Mouse (Mus musculus) lung, embryonic 14.5 days (tissue): ENCODE results near the gene Ntmt1. TPM values are rescaled to one million over a fixed set of nuclear protein-coding genes. Genes with fewer than 3 reads are reported as not detected.
A peak's percentile ranks its signal among the peaks of the same experiment; 100 is the strongest.

ENCODE experiments used
- ATAC-seq: fragments of 200-750 bp; cut with Nextera tagmentation; 2 replicates; pipeline ENCODE4 v1.8.0; 2017; ENCODE audit warnings: mild to moderate bottlenecking, moderate TSS enrichment, moderate library complexity; ENCODE audit not compliant: insufficient read depth
- DNase-seq: peaks from one replicate; pipeline ENCODE4 v3.0.0-alpha.2; 2015
- H3K27ac ChIP-seq: fragments of 300-500 bp; sonication (generic); 2 replicates; pipeline ENCODE4 v1.5.1; 2014; ENCODE audit warnings: low read depth, mild to moderate bottlenecking, moderate library complexity
- H3K27me3 ChIP-seq: fragments of 300-500 bp; sonication (generic); 2 replicates; pipeline ENCODE4 v1.6.1; 2014; ENCODE audit warnings: low read length, control low read depth; ENCODE audit not compliant: insufficient read depth
- H3K36me3 ChIP-seq: fragments of 300-500 bp; sonication (generic); 2 replicates; pipeline ENCODE4 v1.6.1; 2014; ENCODE audit warnings: control low read depth; ENCODE audit not compliant: insufficient read depth
- H3K4me1 ChIP-seq: fragments of 300-500 bp; sonication (generic); 2 replicates; pipeline ENCODE4 v1.6.1; 2014; ENCODE audit warnings: antibody characterized with exemption, control low read depth; ENCODE audit not compliant: insufficient read depth
- H3K4me2 ChIP-seq: fragments of 300-500 bp; sonication (generic); 2 replicates; pipeline ENCODE4 v1.6.1; 2014; ENCODE audit warnings: mild to moderate bottlenecking
- H3K4me3 ChIP-seq: fragments of 300-500 bp; sonication (generic); 2 replicates; pipeline ENCODE4 v1.5.1; 2014; ENCODE audit warnings: low read depth, low read length
- H3K9ac ChIP-seq: fragments of 300-500 bp; sonication (generic); 2 replicates; pipeline ENCODE4 v1.6.1; 2014
- H3K9me3 ChIP-seq: fragments of 300-500 bp; sonication (generic); 2 replicates; pipeline ENCODE4 v1.6.1; 2016; ENCODE audit warnings: low read depth, low read length, control low read depth
- CTCF ChIP-seq: IDR thresholded peaks from 2 replicates; pipeline ENCODE4 v1.5.1; 2016; ENCODE audit warnings: antibody characterized with exemption, low read depth
- WGBS: fragments of 180-500 bp; shearing (Covaris S2); extraction: QIAGEN DNeasy Blood & Tissue Kit; methylation state at CpG from one replicate; pipeline ENCODE4 v1.1.7; 2014; 5-methylcytosine and 5-hydroxymethylcytosine counted together
- polyA plus RNA-seq: library from polyadenylated mRNA; unstranded; fragments of >200 nt; fragmentation: Nextera tagmentation; extraction: Ambion mirVana; gene quantifications from 2 replicates; pipeline ENCODE4 v1.2.1, GENCODE M21; 2014

Gene Ntmt1
- polyA plus RNA-seq, 1 experiment from 2014 or later, result 96.0 TPM

GRCm38 (mm10) chr2:30796382-30796781, 11.2 kb upstream of the Ntmt1 start:
- DNase-seq, result peak; percentile 96
- H3K4me3 ChIP-seq, result 0 out of 2 replicates have a peak overlapping the region, but pooled peaks have one; percentile 8
- H3K27ac ChIP-seq, result peak overlapping the region; percentile 3; the same call in 1 of the 2 replicates
- 0 out of 2 replicates have a peak, but pooled peaks cover 5% of the 10 kb centered on the region for H3K4me1 ChIP-seq
- TF ChIP-seq CTCF, result 0 out of 2 replicates have a peak, but pooled peaks have one; percentile 1
- peaks cover 9% of the 10 kb centered on the region for H3K27me3 ChIP-seq
- no peaks in the 10 kb centered on the region for H3K36me3 ChIP-seq
- 5% methylated on average over 11 of the region's 11 CpGs for WGBS
- peak overlapping the region; percentile 51 for H3K4me2 ChIP-seq
- no peaks in the 10 kb centered on the region for H3K9me3 ChIP-seq
- no peak overlapping the region for H3K9ac ChIP-seq
- peak; percentile 65 for ATAC-seq

- Histone ChIP-seq H3K4me2 (no peak overlapping the region), H3K9ac (no peak overlapping the region), H3K27ac (no peak overlapping the region), H3K4me3 (no peak overlapping the region), H3K36me3 (no peaks in the 10 kb centered on the region), H3K9me3 (no peaks in the 10 kb centered on the region), H3K4me1 (0 out of 2 replicates have a peak, but pooled peaks cover 5% of the 10 kb centered on the region), H3K27me3 (peaks cover 18% of the 10 kb centered on the region)
- no peak for TF ChIP-seq CTCF
- WGBS, result 58% methylated on average over 3 of the region's 3 CpGs
- DNase-seq, result no peak
- no peak for ATAC-seq
These were observed 8.2 kb upstream of the Ntmt1 start for GRCm38 (mm10) chr2:30799456-30799855.

- no peak for ATAC-seq
- H3K9me3 ChIP-seq, result no peaks in the 10 kb centered on the region
- WGBS, result 38% methylated on average over 7 of the region's 7 CpGs
- H3K9ac ChIP-seq, result peak overlapping the region; percentile 67
- peaks cover 18% of the 10 kb centered on the region for H3K27me3 ChIP-seq
- peak overlapping the region; percentile 48 for H3K4me3 ChIP-seq
- TF ChIP-seq CTCF, result no peak
- no peak overlapping the region for H3K27ac ChIP-seq
- H3K36me3 ChIP-seq, result no peaks in the 10 kb centered on the region
- DNase-seq, result no peak
- 0 out of 2 replicates have a peak, but pooled peaks cover 5% of the 10 kb centered on the region for H3K4me1 ChIP-seq
- peak overlapping the region; percentile 97 for H3K4me2 ChIP-seq
These were observed 7.0 kb upstream of the Ntmt1 start for GRCm38 (mm10) chr2:30800671-30801066.

GRCm38 (mm10) chr2:30801067-30801852, 6.4 kb upstream of the Ntmt1 start:
- no peak for TF ChIP-seq CTCF
- ATAC-seq (peak; percentile 70), DNase-seq (peak; percentile 65)
- Histone ChIP-seq H3K27ac (peak overlapping the region; percentile 48; the same call in 1 of the 2 replicates), H3K9ac (peak overlapping the region; percentile 67), H3K4me1 (0 out of 2 replicates have a peak, but pooled peaks cover 5% of the 10 kb centered on the region), H3K4me2 (peak overlapping the region; percentile 97), H3K9me3 (no peaks in the 10 kb centered on the region), H3K27me3 (peaks cover 18% of the 10 kb centered on the region), H3K4me3 (peak overlapping the region; percentile 48), H3K36me3 (no peaks in the 10 kb centered on the region)
- 1% methylated on average over 74 of the region's 77 CpGs for WGBS

DNA sequence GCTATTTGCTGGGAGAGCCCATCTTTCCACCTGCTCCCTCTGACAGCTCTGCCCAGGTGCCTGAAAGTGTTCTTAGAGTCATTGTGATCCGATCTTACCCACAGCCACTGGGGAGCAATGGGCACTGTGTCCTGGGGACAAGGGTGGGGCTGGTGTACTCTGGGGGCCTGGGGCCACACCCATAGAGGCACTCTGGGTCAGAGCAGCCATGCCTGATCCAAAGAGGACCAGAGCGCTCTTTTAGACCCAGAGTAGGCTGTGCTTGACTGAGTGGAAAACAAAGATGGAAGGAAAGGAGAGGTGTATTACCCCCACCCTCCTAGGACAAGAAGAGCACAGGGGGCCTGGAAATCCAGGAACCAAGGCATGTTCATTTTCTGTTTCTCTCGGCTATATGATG, 4.0 kb upstream of the Ntmt1 start, which contains the start of gene 1700001O22Rik:
1700001O22Rik (minus strand) TSS at position 58 of the 400 bp plus-strand sequence.
- TF ChIP-seq CTCF, result no peak
- no peaks in the 10 kb centered on the region for H3K9me3 ChIP-seq
- no peak within 1 kb of the TSS for H3K9ac ChIP-seq
- H3K4me2 ChIP-seq, result no peak within 1 kb of the TSS
- H3K4me3 ChIP-seq, result no peak within 1 kb of the TSS
- peaks cover 18% of the 10 kb centered on the region for H3K27me3 ChIP-seq
- H3K36me3 ChIP-seq, result no peaks in the 10 kb centered on the region
- ATAC-seq (no peak), DNase-seq (no peak)
- H3K4me1 ChIP-seq, result peaks cover 3% of the 10 kb centered on the region; the same call in 1 of the 2 replicates
- WGBS, result 83% methylated on average over 3 of the region's 3 CpGs
- no peak within 1 kb of the TSS for H3K27ac ChIP-seq

DNA sequence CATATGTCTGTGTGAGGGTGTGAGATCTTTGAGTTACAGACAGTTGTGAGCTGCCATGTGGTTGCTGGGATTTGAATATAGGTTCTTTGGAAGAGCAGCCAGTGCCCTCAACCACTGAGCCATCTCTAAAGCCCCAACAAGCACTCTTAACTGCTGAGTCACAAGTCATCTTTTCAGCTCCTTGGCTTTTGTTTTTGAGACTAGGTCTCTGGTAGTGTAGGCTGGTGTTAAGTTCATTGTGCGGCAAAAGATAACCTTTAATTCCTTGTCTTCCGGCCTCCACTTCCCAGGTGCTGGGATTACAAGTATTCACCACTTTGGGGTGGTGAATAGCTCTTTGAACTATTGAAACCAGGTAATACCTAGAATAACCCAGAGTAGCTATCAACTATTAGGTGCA, 1.6 kb upstream of the Ntmt1 start:
- ATAC-seq, result no peak
- H3K36me3 ChIP-seq, result peaks cover 6% of the 10 kb centered on the region; the same call in 1 of the 2 replicates

GRCm38 (mm10) chr2:30807147-30807647, 429 bp upstream of the Ntmt1 start:
- Histone ChIP-seq H3K9me3 (no peaks in the 10 kb centered on the region), H3K4me2 (peak overlapping the region; percentile 97), H3K4me1 (peaks cover 6% of the 10 kb centered on the region; the same call in 1 of the 2 replicates), H3K27me3 (peaks cover under 1% of the 10 kb centered on the region; the same call in 1 of the 2 replicates), H3K9ac (peak overlapping the region; percentile 60), H3K4me3 (peak overlapping the region; percentile 87), H3K27ac (peak overlapping the region; percentile 68), H3K36me3 (peaks cover 9% of the 10 kb centered on the region; the same call in 1 of the 2 replicates)
- peak; percentile 17; the same call in 1 of the 2 replicates for TF ChIP-seq CTCF
- ATAC-seq (peak; percentile 40; the same call in 1 of the 2 replicates), DNase-seq (no peak)
- WGBS, result 9% methylated on average over 28 of the region's 28 CpGs

More for the DNA sequence above, 1.6 kb upstream of the Ntmt1 start:
- Histone ChIP-seq H3K4me1 (peaks cover 6% of the 10 kb centered on the region; the same call in 1 of the 2 replicates), H3K4me2 (no peak overlapping the region), H3K9me3 (no peaks in the 10 kb centered on the region), H3K4me3 (no peak overlapping the region), H3K9ac (no peak overlapping the region), H3K27ac (no peak overlapping the region), H3K27me3 (peaks cover 13% of the 10 kb centered on the region)
- WGBS, result 92% methylated on average over 2 of the region's 2 CpGs
- DNase-seq, result no peak
- no peak for TF ChIP-seq CTCF
